Mouse (Mus musculus) layer of hippocampus, adult 2 months (tissue): ENCODE measurements around the gene Dse. TPM values are rescaled to one million over a fixed set of nuclear protein-coding genes. Genes with fewer than 3 reads are reported as not detected.

Experiments
- DNase-seq, 2 experiments: peaks; one replicate each; pipeline ENCODE4 v3.0.0; 2022; ENCODE audit warnings: low spot score in 2 of 2
- H3K27ac ChIP-seq: fragments of 200-600 bp; 2 replicates; pipeline ENCODE4 v1.8.1; 2022
- H3K4me3 ChIP-seq: fragments of 200-600 bp; 2 replicates; pipeline ENCODE4 v1.8.1; 2022; ENCODE audit warnings: mild to moderate bottlenecking
- CTCF ChIP-seq: fragments of 200-600 bp; conservative IDR thresholded peaks from 2 replicates; pipeline ENCODE4 v1.8.1; 2022; ENCODE audit warnings: antibody characterized with exemption, mild to moderate bottlenecking, moderate library complexity
- total RNA-seq, 2 experiments: library from RNA; stranded (reverse); gene quantifications; 2 replicates each; pipeline ENCODE4 v1.2.3; 2021

Gene Dse
- total RNA-seq, 2 experiments from 2014 or later: 6.2 to 7.3 TPM

DNA sequence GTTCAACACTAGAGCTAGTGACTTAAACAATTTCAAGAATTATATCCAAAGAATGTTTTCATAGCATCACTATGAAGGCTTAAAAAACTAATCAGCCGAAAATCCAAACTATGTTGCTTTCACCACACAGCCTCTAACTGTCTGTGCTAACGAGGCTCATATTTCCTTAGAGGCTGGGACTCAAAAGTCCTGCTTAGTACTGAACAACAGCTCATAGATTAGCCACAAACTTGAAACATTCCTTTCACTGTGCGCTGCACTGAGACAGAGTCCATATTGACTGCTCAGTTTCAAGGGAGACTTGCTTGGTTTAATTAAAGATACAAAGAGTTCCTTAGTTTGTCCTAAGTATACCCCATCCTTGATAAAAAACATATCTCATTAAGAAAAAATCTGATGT, 57.7 kb downstream of the Dse start:
- DNase-seq: no peak
- TF ChIP-seq CTCF: no peak
- H3K4me3 ChIP-seq: no peak overlapping the region
- no peak overlapping the region for H3K27ac ChIP-seq

DNA sequence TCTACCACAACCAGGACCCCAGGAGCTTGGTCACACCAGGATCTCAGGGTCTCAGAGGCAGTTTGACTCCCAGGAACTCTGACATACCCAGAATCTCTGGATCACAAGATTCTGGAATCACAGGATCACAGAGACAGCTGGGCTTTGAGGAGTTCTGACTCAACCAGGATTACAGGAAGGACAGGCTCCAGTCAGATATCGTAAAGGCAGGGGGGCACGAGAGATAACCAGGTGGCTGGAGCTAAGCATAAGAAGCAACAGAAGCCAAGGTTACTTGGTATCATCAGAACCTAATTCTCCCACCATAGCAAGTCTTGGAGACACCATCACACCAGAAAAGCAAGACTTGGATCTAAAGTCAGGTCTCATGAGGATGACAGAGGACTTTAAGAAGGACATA, 65.8 kb downstream of the Dse start:
- no peak for TF ChIP-seq CTCF
- Histone ChIP-seq H3K4me3 (no peak overlapping the region), H3K27ac (no peak overlapping the region)
- DNase-seq: no peak

DNA sequence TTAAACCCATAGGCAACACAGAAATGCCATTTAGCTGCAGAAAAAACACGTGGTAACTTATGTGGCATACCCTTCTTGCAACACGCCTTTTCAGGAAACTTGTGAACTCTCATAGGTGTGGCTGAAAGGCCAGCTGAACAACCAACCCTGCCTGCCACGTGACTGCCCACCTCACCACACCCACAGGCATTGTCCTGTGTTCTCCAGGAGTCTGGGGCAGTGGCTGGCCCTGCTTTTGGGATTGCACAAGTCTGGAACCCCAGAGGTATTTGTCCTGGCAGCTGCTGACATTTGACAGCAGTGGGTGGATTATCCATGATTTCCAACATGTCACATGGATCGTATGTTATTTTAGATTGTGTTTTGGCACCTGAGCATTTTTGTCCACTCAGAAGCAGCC, 67.7 kb downstream of the Dse start:
- Histone ChIP-seq H3K4me3 (no peak overlapping the region), H3K27ac (no peak overlapping the region)
- DNase-seq: no peak
- no peak for TF ChIP-seq CTCF

DNA sequence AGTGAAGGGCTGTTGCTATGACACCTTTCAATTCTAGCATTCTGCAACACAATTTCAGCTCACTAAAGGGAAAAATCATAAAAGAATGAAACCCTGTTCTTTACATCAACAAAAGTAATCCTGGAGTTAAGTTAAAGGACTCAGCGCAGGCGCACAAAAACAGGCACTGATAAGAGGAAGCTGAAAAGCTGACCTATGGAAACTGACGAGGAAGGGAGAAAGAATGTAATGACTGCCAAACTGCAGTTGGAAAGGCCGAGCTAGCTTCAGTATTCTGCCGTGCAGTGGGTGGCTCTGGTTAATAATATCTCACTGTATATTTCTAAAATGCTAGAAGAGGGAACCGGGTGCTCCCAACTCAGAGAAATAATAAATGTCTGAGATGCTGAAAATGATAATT, 69.5 kb downstream of the Dse start:
- DNase-seq: no peak
- Histone ChIP-seq H3K27ac (peak overlapping the region; percentile 61), H3K4me3 (no peak overlapping the region)
- no peak for TF ChIP-seq CTCF

DNA sequence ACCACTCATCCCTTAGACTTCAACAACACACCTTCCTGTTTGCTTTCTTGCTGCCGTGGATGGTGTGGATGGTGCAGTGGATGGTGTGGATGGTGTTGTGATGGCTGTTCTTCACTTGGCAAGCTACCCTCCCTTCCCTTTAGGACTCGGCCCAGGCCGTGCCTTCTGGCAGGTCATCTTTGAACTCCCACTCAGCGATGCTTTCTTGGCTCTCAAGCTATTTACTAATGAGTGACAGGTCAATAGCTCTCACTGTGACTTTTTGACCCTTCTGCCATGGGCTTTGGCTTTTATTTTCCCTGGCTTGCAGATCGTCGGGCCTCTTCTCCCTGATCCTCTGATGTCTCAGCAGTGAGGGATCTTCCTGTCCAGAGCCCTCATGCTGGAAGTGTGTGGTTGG, 71.1 kb downstream of the Dse start:
- Histone ChIP-seq H3K4me3 (no peak overlapping the region), H3K27ac (no peak overlapping the region)
- DNase-seq: no peak
- TF ChIP-seq CTCF: no peak

DNA sequence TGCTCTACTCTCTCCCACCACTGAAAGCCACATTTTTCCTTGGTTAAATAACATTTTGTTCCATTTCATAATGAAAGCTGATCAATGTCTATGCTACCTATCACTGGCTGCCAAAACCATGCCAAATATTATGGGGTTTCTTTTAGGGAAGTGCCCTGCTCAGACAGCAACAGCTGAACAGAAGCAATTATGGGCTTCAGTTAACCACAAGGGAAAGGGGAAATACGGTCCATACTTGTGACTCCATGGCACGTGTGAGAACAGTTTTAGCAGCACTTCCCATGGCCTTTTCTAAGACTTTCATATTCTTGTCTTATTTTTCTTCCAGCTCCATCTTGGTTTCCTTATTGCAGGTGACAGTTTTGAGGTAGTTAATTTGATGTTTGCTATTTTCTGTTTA, 76.2 kb downstream of the Dse start:
- no peak overlapping the region for H3K4me3 ChIP-seq
- H3K27ac ChIP-seq: no peak overlapping the region
- TF ChIP-seq CTCF: no peak; the same call in 1 of the 2 replicates
- no peak for DNase-seq

DNA sequence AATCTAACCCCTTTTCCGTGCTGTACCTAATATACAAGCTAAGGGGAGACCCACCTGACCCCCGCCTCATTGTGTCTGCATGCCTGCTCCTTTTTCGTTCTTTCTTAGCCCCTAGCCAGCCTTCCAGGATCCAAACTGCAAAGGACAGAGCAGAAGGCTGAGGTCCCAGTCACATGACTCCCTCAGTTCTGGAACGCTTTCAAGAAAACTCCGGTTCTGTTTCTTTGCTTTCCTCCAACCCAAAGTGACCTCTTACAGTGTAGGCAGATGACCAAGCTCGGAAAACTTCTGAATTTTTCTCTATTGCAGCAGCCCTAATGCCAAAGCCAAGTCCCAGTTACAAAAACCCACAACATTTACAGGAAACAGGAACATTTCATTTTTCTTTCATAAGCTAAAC, 79.1 kb downstream of the Dse start:
- no peak overlapping the region for H3K4me3 ChIP-seq
- no peak overlapping the region for H3K27ac ChIP-seq
- DNase-seq: no peak
- no peak for TF ChIP-seq CTCF

DNA sequence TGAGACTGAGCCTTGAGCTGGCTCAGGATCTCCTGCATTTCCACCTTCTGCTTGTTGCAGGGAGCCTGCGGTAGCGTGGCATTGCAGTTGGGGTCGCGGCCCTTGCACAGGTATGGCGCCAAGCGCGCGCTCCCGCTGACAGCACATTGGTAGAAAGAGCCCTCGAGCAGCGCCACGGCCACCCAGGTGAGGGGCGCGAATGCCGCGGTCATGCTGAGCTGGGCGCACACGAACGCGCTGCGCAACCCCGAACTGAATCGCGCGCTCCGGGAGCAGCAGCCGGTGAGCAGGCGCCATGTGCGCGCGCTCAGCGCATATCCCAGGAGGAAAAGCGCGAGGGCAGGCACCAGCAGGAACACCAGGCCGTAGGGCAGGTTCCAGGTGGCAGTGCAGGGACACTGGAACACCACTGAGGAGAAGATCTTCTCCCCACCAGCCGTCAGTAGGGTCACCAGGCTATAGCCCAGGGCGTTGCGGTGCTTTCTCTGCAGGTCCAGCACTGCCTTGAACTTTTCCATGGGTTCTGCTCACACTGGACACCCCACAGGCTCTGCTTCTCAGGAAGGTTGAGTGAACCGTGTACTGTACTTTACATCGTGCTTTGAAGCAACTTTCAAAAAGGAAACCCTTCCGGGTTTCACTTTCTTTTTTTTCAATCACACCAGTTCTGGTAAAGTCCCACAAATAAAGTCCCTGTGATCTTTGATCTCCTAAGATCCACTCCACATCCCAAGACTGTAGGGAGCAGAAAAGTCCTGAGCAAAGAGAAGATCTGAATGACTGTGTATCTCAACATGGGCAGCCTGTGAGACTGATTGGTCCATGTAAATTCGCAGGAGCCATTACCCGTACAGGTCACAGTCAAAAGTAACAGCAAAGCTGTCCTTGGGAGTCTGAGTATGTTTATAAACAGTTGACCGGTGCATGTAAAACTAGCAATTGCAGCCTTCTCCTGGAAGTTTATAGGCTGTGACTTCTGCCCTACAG, 79.8 kb downstream of the Dse start, which contains the start of gene Calhm6:
TSS of gene Calhm6 (minus strand) at position 593 of the 987 bp plus-strand sequence.
- H3K27ac ChIP-seq: peak within 1 kb of the TSS; percentile 5; the same call in 1 of the 2 replicates
- TF ChIP-seq CTCF: no peak
- DNase-seq: peak; percentile 7 to 33
- peak within 1 kb of the TSS; percentile 54 for H3K4me3 ChIP-seq

DNA sequence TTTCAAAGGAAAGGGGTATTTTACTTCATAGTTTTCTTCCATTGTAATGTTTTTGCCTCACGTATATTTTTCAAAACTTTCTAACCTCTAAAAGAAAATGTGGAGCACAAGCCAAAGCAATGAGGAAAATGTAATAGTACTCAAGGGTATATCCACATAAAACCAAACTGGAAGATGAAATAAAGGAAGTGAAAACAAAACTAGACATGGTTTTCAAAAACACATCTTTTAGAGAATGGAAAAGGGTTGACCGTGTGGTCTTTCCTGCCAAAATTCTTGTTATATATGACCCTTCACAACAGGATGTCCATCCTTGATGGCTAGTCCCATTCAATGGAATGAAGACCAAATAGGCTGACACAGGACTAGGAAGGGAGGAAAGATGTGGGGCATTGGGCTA, 89.1 kb downstream of the Dse start:
- H3K27ac ChIP-seq: no peak overlapping the region

DNA sequence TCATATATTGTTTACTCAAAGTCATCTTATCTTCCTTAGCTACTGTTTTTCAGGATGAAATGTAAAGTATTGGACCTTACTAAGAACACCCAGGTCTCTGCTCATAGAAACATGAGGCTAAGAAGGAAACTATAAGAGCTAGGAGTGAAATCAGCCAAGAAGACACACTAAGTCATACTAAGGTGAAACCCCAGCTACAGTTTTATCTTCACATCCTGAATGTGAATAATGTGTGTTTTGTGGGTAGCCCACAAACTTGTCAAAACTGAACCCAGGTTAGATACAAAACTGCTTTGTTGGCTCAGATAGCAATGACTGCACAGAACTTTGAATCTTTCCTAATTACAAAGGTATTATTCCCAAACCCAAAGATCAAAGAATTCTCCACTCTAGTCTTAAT, 89.7 kb downstream of the Dse start:
- Histone ChIP-seq H3K4me3 (no peak overlapping the region), H3K27ac (no peak overlapping the region)
- TF ChIP-seq CTCF: no peak
- DNase-seq: no peak

More for the DNA sequence above, 89.1 kb downstream of the Dse start:
- TF ChIP-seq CTCF: no peak
- DNase-seq: no peak
- no peak overlapping the region for H3K4me3 ChIP-seq

DNA sequence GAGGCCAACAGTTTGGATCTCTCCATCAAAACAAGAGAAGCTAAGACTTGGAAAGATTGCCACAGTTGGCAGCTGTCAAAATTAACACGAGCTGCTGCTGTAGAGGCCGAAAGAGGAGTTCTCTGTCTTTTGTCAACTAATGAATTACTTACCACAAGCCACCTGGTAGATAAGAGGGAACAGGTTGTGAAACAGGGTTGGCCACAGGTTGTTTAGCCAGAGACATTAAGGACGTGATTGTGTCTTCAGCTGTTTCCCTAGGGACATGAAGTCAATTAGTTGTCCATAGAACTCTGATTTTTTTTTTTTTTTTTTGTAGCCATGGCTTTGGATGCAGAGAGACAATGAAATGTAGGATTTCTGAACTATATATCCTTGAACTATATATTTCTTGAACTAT, 90.4 kb downstream of the Dse start:
- TF ChIP-seq CTCF: no peak
- DNase-seq: no peak
- no peak overlapping the region for H3K4me3 ChIP-seq
- H3K27ac ChIP-seq: no peak overlapping the region

DNA sequence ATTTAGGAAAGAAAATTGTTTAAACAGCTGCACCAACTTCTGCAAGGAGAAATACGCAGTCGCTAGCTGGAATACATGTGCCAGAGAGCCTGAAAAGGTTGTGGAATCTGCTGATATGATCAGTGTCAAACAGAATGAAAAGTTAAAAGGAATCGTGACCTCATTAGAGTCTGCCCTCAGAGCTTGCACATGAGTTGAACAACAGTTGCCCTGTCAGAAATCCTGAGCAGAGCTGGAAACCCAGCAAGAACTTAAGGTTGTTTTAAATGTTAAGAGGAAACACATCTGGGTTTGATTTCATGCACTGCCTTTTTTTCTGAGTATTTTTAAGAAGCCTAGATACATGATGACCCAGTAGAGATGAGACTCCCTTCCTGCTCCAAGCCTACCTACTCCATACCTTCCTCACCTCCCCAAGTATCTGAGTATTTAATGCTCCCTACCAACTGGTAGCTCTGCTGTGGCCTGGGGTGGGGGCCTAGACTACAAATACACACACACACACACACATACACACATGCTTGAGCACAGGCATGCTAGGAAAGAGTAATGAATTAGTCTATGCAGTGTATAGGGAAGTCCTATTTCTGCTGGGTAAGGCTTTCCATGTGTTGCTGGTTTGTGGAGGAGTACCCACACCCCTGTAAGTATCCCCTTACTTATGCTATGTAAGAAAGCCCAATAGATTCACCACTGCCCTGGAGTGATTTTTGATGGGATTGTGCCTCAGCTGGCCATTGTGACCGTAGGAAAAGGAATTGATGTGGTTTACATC, 95.4 kb downstream of the Dse start:
- Histone ChIP-seq H3K4me3 (no peak overlapping the region), H3K27ac (no peak overlapping the region)
- no peak for TF ChIP-seq CTCF
- no peak for DNase-seq

DNA sequence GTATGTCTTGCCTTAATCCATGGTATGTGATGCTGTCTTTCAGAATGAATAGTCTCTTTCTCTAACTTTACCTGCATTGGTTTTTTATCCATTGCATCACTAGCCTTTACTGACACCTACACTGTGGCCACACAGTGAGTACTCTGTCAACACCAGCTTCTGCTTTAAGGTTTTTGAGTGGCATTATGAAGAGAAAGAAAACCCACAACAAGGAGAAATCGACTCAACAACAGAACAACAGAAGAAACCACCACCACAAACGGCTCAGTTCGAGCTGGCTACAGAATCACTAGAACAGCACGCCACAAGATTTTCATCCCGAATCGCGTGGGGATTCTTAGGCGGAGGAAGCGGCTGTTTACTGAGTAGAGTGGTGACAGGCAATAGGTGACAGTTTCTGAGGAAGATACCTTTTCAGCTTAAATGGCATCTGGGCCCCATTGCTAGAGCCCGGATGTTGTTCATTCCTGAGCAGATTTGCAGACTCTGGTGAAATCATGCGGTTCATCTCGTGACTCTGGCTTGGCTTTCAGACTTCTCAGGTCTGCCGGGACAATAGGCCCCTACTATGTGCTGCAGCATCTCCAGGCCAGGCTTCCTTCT, 96.6 kb downstream of the Dse start:
- no peak for TF ChIP-seq CTCF
- no peak overlapping the region for H3K27ac ChIP-seq
- no peak overlapping the region for H3K4me3 ChIP-seq
- no peak for DNase-seq

Other genes with a start within 250 kb of the Dse start
- gene Rwdd1, start 188.1 kb downstream of the Dse start, total RNA-seq: 100 to 1,000 TPM in 1 of 2 experiments, 10 to 100 TPM in 1; 94.7 to 112 TPM
- under 1 TPM in 1 of 2 experiments, not detected in 1; 0.39 TPM for gene Trappc3l, start 170.1 kb downstream of the Dse start, total RNA-seq
- not detected for gene Calhm4, start 163.4 kb downstream of the Dse start, total RNA-seq
- gene Calhm5, start 111.2 kb downstream of the Dse start, total RNA-seq: 1 to 10 TPM; 3.9 to 4.7 TPM
- gene Calhm6, start 79.7 kb downstream of the Dse start, total RNA-seq: under 1 TPM; 0.44 to 0.56 TPM
- gene Tspyl1, start 74.5 kb upstream of the Dse start, total RNA-seq: 100 to 1,000 TPM; 163 to 172 TPM
- gene Tspyl4, start 89.7 kb upstream of the Dse start, total RNA-seq: 100 to 1,000 TPM; 348 to 365 TPM
- not detected for gene Col10a1, start 182.3 kb upstream of the Dse start, total RNA-seq
- 1 to 10 TPM; 3.9 to 4.0 TPM for gene Nt5dc1, start 210.8 kb upstream of the Dse start, total RNA-seq